Mouse (Mus musculus): Measurements from ENCODE around the gene Bcl9l. TPM values are rescaled to one million over a fixed set of nuclear protein-coding genes. Genes with fewer than 3 reads are reported as not detected.

Gene Bcl9l
- total and polyA plus RNA-seq, 2 experiments from 2014 or later = 10.4 to 61.1 TPM

GRCm38 (mm10) chr9:44474327-44474726 lies 8.3 kb upstream of the Bcl9l start:
- WGBS = 63% methylated on average over 1 of the region's 1 CpGs
- TF ChIP-seq CTCF (IDR thresholded peaks at IDR 0.05) = no peak

GRCm38 (mm10) chr9:44475936-44476335 lies 6.7 kb upstream of the Bcl9l start:
- no peak for ATAC-seq (ENCODE audit: low FRiP score)
- no peak overlapping the region for H3K4me2 ChIP-seq (ENCODE audit: low read depth, low read length, poor library complexity, severe bottlenecking)
- H3K36me3 ChIP-seq (ENCODE audit: insufficient read depth, low read length) = no peaks in the 10 kb centered on the region
- peak; percentile 54 for TF ChIP-seq CTCF (IDR thresholded peaks at IDR 0.05)
- no peak for DNase-seq (ENCODE audit: low spot score)
- no peaks in the 10 kb centered on the region for H3K9me3 ChIP-seq (ENCODE audit: low read length)
- no peak overlapping the region for H3K27ac ChIP-seq (ENCODE audit: low read depth, low read length)
- WGBS = 97% methylated on average over 3 of the region's 3 CpGs
- no peak overlapping the region for H3K4me3 ChIP-seq (ENCODE audit: low read depth, low read length)
- H3K9ac ChIP-seq (replicated peaks; ENCODE audit: low read length, poor library complexity, severe bottlenecking) = no peak overlapping the region
- no peaks in the 10 kb centered on the region for H3K27me3 ChIP-seq (ENCODE audit: insufficient read depth, low read length)
- H3K4me1 ChIP-seq (ENCODE audit: insufficient read depth, low read length) = 0 out of 2 replicates have a peak, but pooled peaks cover 5% of the 10 kb centered on the region

More at GRCm38 (mm10) chr9:44474327-44474726, 8.3 kb upstream of the Bcl9l start:
- no peak overlapping the region for H3K27ac ChIP-seq (ENCODE audit: low read depth, low read length)
- no peaks in the 10 kb centered on the region for H3K27me3 ChIP-seq (ENCODE audit: insufficient read depth, low read length)
- H3K4me2 ChIP-seq (ENCODE audit: low read depth, low read length, poor library complexity, severe bottlenecking) = no peak overlapping the region
- H3K4me1 ChIP-seq (ENCODE audit: insufficient read depth, low read length) = 0 out of 2 replicates have a peak, but pooled peaks cover 5% of the 10 kb centered on the region
- no peak overlapping the region for H3K4me3 ChIP-seq (ENCODE audit: low read depth, low read length)
- H3K9ac ChIP-seq (replicated peaks; ENCODE audit: low read length, poor library complexity, severe bottlenecking) = no peak overlapping the region
- DNase-seq (ENCODE audit: low spot score) (no peak), ATAC-seq (ENCODE audit: low FRiP score) (no peak)
- no peaks in the 10 kb centered on the region for H3K9me3 ChIP-seq (ENCODE audit: low read length)
- no peaks in the 10 kb centered on the region for H3K36me3 ChIP-seq (ENCODE audit: insufficient read depth, low read length)

- Histone ChIP-seq H3K4me3 (ENCODE audit: low read depth, low read length) (peak overlapping the region; percentile 94), H3K36me3 (ENCODE audit: insufficient read depth, low read length) (no peaks in the 10 kb centered on the region), H3K9ac (replicated peaks; ENCODE audit: low read length, poor library complexity, severe bottlenecking) (peak overlapping the region; percentile 87), H3K4me2 (ENCODE audit: low read depth, low read length, poor library complexity, severe bottlenecking) (peak overlapping the region; percentile 87), H3K27me3 (ENCODE audit: insufficient read depth, low read length) (no peaks in the 10 kb centered on the region), H3K27ac (ENCODE audit: low read depth, low read length) (peak overlapping the region; percentile 96), H3K4me1 (ENCODE audit: insufficient read depth, low read length) (peaks cover 8% of the 10 kb centered on the region; the same call in 1 of the 2 replicates), H3K9me3 (ENCODE audit: low read length) (no peaks in the 10 kb centered on the region)
- ATAC-seq (ENCODE audit: low FRiP score) = no peak
- WGBS = 8% methylated on average over 24 of the region's 24 CpGs
- DNase-seq (ENCODE audit: low spot score) = peak; percentile 86
- TF ChIP-seq CTCF (IDR thresholded peaks at IDR 0.05) = peak; percentile 89
Measured at GRCm38 (mm10) chr9:44477339-44478228, 5.0 kb upstream of the Bcl9l start.

- peak overlapping the region; percentile 87 for H3K4me2 ChIP-seq (ENCODE audit: low read depth, low read length, poor library complexity, severe bottlenecking)
- WGBS = under 1% methylated on average over 18 of the region's 27 CpGs
- peak overlapping the region; percentile 96 for H3K27ac ChIP-seq (ENCODE audit: low read depth, low read length)
- H3K27me3 ChIP-seq (ENCODE audit: insufficient read depth, low read length) = no peaks in the 10 kb centered on the region
- TF ChIP-seq CTCF (IDR thresholded peaks at IDR 0.05) = no peak
- peaks cover 8% of the 10 kb centered on the region; the same call in 1 of the 2 replicates for H3K4me1 ChIP-seq (ENCODE audit: insufficient read depth, low read length)
- H3K36me3 ChIP-seq (ENCODE audit: insufficient read depth, low read length) = no peaks in the 10 kb centered on the region
- H3K9ac ChIP-seq (replicated peaks; ENCODE audit: low read length, poor library complexity, severe bottlenecking) = peak overlapping the region; percentile 87
- H3K9me3 ChIP-seq (ENCODE audit: low read length) = no peaks in the 10 kb centered on the region
- DNase-seq (ENCODE audit: low spot score) = peak; percentile 94
- peak; percentile 57 for ATAC-seq (ENCODE audit: low FRiP score)
- H3K4me3 ChIP-seq (ENCODE audit: low read depth, low read length) = peak overlapping the region; percentile 94
Measured at GRCm38 (mm10) chr9:44478229-44478921, 4.2 kb upstream of the Bcl9l start.

GRCm38 (mm10) chr9:44478959-44479605 lies 3.5 kb upstream of the Bcl9l start:
- peaks cover 8% of the 10 kb centered on the region; the same call in 1 of the 2 replicates for H3K4me1 ChIP-seq (ENCODE audit: insufficient read depth, low read length)
- H3K36me3 ChIP-seq (ENCODE audit: insufficient read depth, low read length) = no peaks in the 10 kb centered on the region
- peak overlapping the region; percentile 94 for H3K4me3 ChIP-seq (ENCODE audit: low read depth, low read length)
- H3K4me2 ChIP-seq (ENCODE audit: low read depth, low read length, poor library complexity, severe bottlenecking) = peak overlapping the region; percentile 87
- no peaks in the 10 kb centered on the region for H3K9me3 ChIP-seq (ENCODE audit: low read length)
- TF ChIP-seq CTCF (IDR thresholded peaks at IDR 0.05) = peak; percentile 50
- ATAC-seq (ENCODE audit: low FRiP score) (peak; percentile 74), DNase-seq (ENCODE audit: low spot score) (peak; percentile 94)
- peak overlapping the region; percentile 87 for H3K9ac ChIP-seq (replicated peaks; ENCODE audit: low read length, poor library complexity, severe bottlenecking)
- WGBS = under 1% methylated on average over 26 of the region's 29 CpGs
- peak overlapping the region; percentile 96 for H3K27ac ChIP-seq (ENCODE audit: low read depth, low read length)
- H3K27me3 ChIP-seq (ENCODE audit: insufficient read depth, low read length) = no peaks in the 10 kb centered on the region

Measured in midbrain, postnatal 0 days (tissue).